Mouse (Mus musculus): ENCODE data around the gene Hspa12b. TPM values are rescaled to one million over a fixed set of nuclear protein-coding genes. Genes with fewer than 3 reads are reported as not detected.

Hspa12b gene
- polyA plus RNA-seq, 1 experiment, result 2.6 TPM

DNA sequence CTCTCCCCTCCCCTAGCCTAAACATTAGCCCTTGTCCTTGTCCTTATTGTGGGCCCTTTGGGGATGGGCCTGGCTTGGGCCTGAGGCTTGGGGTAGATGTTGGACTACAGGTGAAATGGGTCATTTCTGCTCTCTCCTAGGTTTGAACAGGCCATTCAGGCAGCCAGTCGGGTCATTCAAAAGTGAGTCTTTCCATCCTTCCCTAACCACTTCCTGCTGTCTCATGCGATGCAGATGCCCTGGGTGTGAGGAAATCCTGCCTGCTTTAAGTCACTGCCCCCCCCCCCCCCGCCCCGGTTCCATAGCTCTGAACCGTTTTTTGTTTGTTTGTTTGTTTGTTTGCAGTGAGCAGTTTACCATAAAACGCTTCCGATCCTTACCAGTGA, 63.9 kb downstream of the Hspa12b start:
- H3K4me1 ChIP-seq (ENCODE audit: control insufficient read depth, insufficient read depth, low read length), result peaks cover 7% of the 10 kb centered on the region
- no peak overlapping the region for H3K4me3 ChIP-seq (replicated peaks; ENCODE audit: control insufficient read depth, low read depth, low read length)
- H3K27ac ChIP-seq (ENCODE audit: control insufficient read depth, insufficient read depth, low read depth, low read length, poor library complexity), result peak overlapping the region; percentile 62
- 49% methylated on average over 7 of the region's 7 CpGs for WGBS
- TF ChIP-seq POLR2A (IDR thresholded peaks at IDR 0.05; ENCODE audit: borderline replicate concordance, control insufficient read depth, low read depth, low read length), result no peak
- no peak for TF ChIP-seq CTCF (IDR thresholded peaks at IDR 0.05; ENCODE audit: control insufficient read depth, insufficient read depth, low read length)

Other genes starting within 250 kb of the Hspa12b start
- 12.9 and 26.6 TPM in 2 replicates for gene 4930402H24Rik, start 220.9 kb upstream of the Hspa12b start, polyA plus RNA-seq (2011; ENCODE audit: insufficient read depth, insufficient read length, low replicate concordance, missing spikeins)
- 4.4 and 6.2 TPM in 2 replicates for gene Atrn, start 220.8 kb upstream of the Hspa12b start, polyA plus RNA-seq (2011; ENCODE audit: insufficient read depth, insufficient read length, low replicate concordance, missing spikeins)
- gene Gfra4, start 84.2 kb upstream of the Hspa12b start, polyA plus RNA-seq (2011; ENCODE audit: insufficient read depth, insufficient read length, low replicate concordance, missing spikeins), result 2.7 and 5.5 TPM in 2 replicates
- gene Adam33, start 63.5 kb upstream of the Hspa12b start, polyA plus RNA-seq (2011; ENCODE audit: insufficient read depth, insufficient read length, low replicate concordance, missing spikeins), result 34.9 and 47.9 TPM in 2 replicates
- gene Siglec1, start 40.5 kb upstream of the Hspa12b start, polyA plus RNA-seq (2011; ENCODE audit: insufficient read depth, insufficient read length, low replicate concordance, missing spikeins), result 3.3 and 6.2 TPM in 2 replicates
- not detected in 2 replicates for gene Gm11037, start 6.2 kb downstream of the Hspa12b start, polyA plus RNA-seq (2011; ENCODE audit: insufficient read depth, insufficient read length, low replicate concordance, missing spikeins)
- 46.9 and 57.6 TPM in 2 replicates for gene 1700037H04Rik, start 32.8 kb downstream of the Hspa12b start, polyA plus RNA-seq (2011; ENCODE audit: insufficient read depth, insufficient read length, low replicate concordance, missing spikeins)
- gene Cenpb, start 52.8 kb downstream of the Hspa12b start, polyA plus RNA-seq (2011; ENCODE audit: insufficient read depth, insufficient read length, low replicate concordance, missing spikeins), result 22.6 and 28.5 TPM in 2 replicates
- 179 and 183 TPM in 2 replicates for gene Cdc25b, start 59.7 kb downstream of the Hspa12b start, polyA plus RNA-seq (2011; ENCODE audit: insufficient read depth, insufficient read length, low replicate concordance, missing spikeins)
- gene Spef1, start 60.0 kb downstream of the Hspa12b start, polyA plus RNA-seq (2011; ENCODE audit: insufficient read depth, insufficient read length, low replicate concordance, missing spikeins), result 9.8 and 12.5 TPM in 2 replicates
- 12.1 and 14.5 TPM in 2 replicates for gene Ap5s1, start 79.8 kb downstream of the Hspa12b start, polyA plus RNA-seq (2011; ENCODE audit: insufficient read depth, insufficient read length, low replicate concordance, missing spikeins)
- gene Mavs, start 106.8 kb downstream of the Hspa12b start, polyA plus RNA-seq (2011; ENCODE audit: insufficient read depth, insufficient read length, low replicate concordance, missing spikeins), result 8.4 and 13.7 TPM in 2 replicates
- 31.4 and 44.4 TPM in 2 replicates for gene Pank2, start 135.2 kb downstream of the Hspa12b start, polyA plus RNA-seq (2011; ENCODE audit: insufficient read depth, insufficient read length, low replicate concordance, missing spikeins)
- 0.56 and 2.0 TPM in 2 replicates for gene Rnf24, start 225.6 kb downstream of the Hspa12b start, polyA plus RNA-seq (2011; ENCODE audit: insufficient read depth, insufficient read length, low replicate concordance, missing spikeins)

All from bone marrow, adult 2 months (tissue).